ENCODE assay signal across 14 mouse cellular contexts in the genomic region with DNA sequence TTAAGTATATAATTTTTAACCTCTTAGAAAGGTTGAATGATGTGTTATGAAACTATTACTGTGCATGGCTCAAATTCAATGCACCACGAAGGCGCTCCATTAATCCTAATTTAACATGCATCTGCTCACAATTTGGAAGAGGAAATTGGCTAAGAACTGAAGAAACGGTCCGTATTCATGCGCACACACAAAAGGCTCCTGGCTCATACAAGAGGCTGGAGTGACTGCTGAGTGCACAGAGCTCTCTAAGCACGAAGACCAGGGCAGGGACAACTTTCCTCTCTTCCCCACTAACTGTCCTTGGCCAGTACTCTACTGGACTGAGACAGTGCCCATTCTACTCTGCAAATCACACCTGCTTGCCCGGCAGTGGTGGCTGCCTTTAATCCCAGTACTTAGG.
"Had no signal": no experiment of that assay in that cellular context is flagged by ENCODE, and none has a peak within 500 bp of the region (broad histone marks: within the 10 kb centered on the region; RNA-seq: fewer than 3 reads in every experiment).

No protein-coding gene starts in this region.

- H3K4me2 ChIP-seq: limb, embryonic 12.5 days; liver, embryonic 13.5 days; lung, embryonic 15.5 days had no signal

- ATAC-seq: liver, postnatal 0 days; midbrain, embryonic 16.5 days had no signal

- DNase-seq: kidney, adult 9 months; kidney, postnatal 36 days; liver; liver, embryonic 13.5 days; liver, postnatal 0 days; right cerebral cortex, postnatal 4 days; spleen, adult 18-20 months; thymus, adult 18-20 months; thymus, postnatal 14 days had no signal

- H3K9me3 ChIP-seq: limb, embryonic 12.5 days; liver, embryonic 13.5 days; lung, embryonic 15.5 days had no signal

- H3K4me1 ChIP-seq: limb, embryonic 12.5 days; liver, embryonic 13.5 days; lung, embryonic 15.5 days had no signal

- H3K9ac ChIP-seq: limb, embryonic 12.5 days; liver, embryonic 13.5 days; liver, postnatal 0 days; lung, embryonic 15.5 days had no signal

- H3K4me3 ChIP-seq: layer of hippocampus, adult 2 months; limb, embryonic 12.5 days; liver, embryonic 13.5 days; lung, embryonic 15.5 days had no signal

- H3K36me3 ChIP-seq: limb, embryonic 12.5 days; liver, embryonic 13.5 days; lung, embryonic 15.5 days had no signal

- H3K27me3 ChIP-seq: liver, embryonic 13.5 days; lung, embryonic 15.5 days had no signal

- H3K27ac ChIP-seq: kidney, postnatal 0 days; layer of hippocampus, adult 2 months; limb, embryonic 12.5 days; liver, embryonic 13.5 days; lung, embryonic 15.5 days had no signal
